In genomic region chr3:107694256-107694900, GRCm38 (mm10) we compare ENCODE assay signal across 10 mouse cellular contexts. TPM values are rescaled to one million over a fixed set of nuclear protein-coding genes. Genes with fewer than 3 reads are reported as not detected.
DNase-seq lines count a peak whose midpoint lies in the region; ATAC-seq lines count a peak whose summit lies in the region.
"Had no signal": no experiment of that assay in that cellular context is flagged by ENCODE, and none has a peak within 500 bp of the region (broad histone marks: within the 10 kb centered on the region; RNA-seq: fewer than 3 reads in every experiment).

No protein-coding gene starts in this region.

- no peak for ATAC-seq in hindbrain, embryonic 13.5 days (ENCODE audit: low FRiP score)
- ATAC-seq in midbrain, embryonic 12.5 days (ENCODE audit: low FRiP score, low read depth): no peak
- no peak for ATAC-seq in monocyte, adult 5-6 weeks (replicated peaks; ENCODE audit: insufficient number of reproducible peaks, low FRiP score, low TSS enrichment, poor library complexity, severe bottlenecking)

- H3K4me1 ChIP-seq in embryonic facial prominence, embryonic 10.5 days: peaks cover 38% of the 10 kb centered on the region
- peaks cover 58% of the 10 kb centered on the region for H3K4me1 ChIP-seq in hindbrain, embryonic 13.5 days (replicated peaks)
- H3K4me1 ChIP-seq in midbrain, embryonic 12.5 days: peaks cover 39% of the 10 kb centered on the region

- H3K4me2 ChIP-seq in hindbrain, embryonic 13.5 days: peak overlapping the region; percentile 94
- H3K4me2 ChIP-seq in midbrain, embryonic 12.5 days (replicated peaks): peak overlapping the region; percentile 92

- H3K9me3 ChIP-seq in embryonic facial prominence, embryonic 10.5 days: no peaks in the 10 kb centered on the region
- H3K9me3 ChIP-seq in hindbrain, embryonic 13.5 days: no peaks in the 10 kb centered on the region
- H3K9me3 ChIP-seq in midbrain, embryonic 12.5 days: no peaks in the 10 kb centered on the region

- H3K36me3 ChIP-seq in embryonic facial prominence, embryonic 10.5 days (replicated peaks): no peaks in the 10 kb centered on the region; the same call in 1 of the 2 replicates
- H3K36me3 ChIP-seq in hindbrain, embryonic 13.5 days: no peaks in the 10 kb centered on the region
- H3K36me3 ChIP-seq in midbrain, embryonic 12.5 days: no peaks in the 10 kb centered on the region

- peak; percentile 63 for DNase-seq in kidney, adult 9 months
- no peak for DNase-seq in kidney, adult 8-10 months
- no peak for DNase-seq in embryonic facial prominence, embryonic 10.5 days (ENCODE audit: low spot score)
- DNase-seq in layer of hippocampus, adult 9-11 months: no peak
- DNase-seq in urinary bladder, postnatal 36 days (ENCODE audit: low spot score in 2 of 2): no peak
- DNase-seq: cerebellum, adult 18-20 months; kidney, adult 18-20 months had no signal

- H3K27ac ChIP-seq in embryonic facial prominence, embryonic 10.5 days (replicated peaks): no peak overlapping the region
- H3K27ac ChIP-seq in hindbrain, embryonic 13.5 days: no peak overlapping the region
- H3K27ac ChIP-seq in midbrain, embryonic 12.5 days (replicated peaks): no peak overlapping the region; the same call in 1 of the 2 replicates

- 79% methylated on average over 2 of the region's 2 CpGs for WGBS in embryonic facial prominence, embryonic 10.5 days
- 54% methylated on average over 2 of the region's 2 CpGs for WGBS in hindbrain, embryonic 13.5 days
- WGBS in midbrain, embryonic 12.5 days: 71% methylated on average over 2 of the region's 2 CpGs

- no peaks in the 10 kb centered on the region for H3K27me3 ChIP-seq in embryonic facial prominence, embryonic 10.5 days (replicated peaks; ENCODE audit: low read depth, poor library complexity, severe bottlenecking)
- no peaks in the 10 kb centered on the region for H3K27me3 ChIP-seq in hindbrain, embryonic 13.5 days
- H3K27me3 ChIP-seq in midbrain, embryonic 12.5 days: no peaks in the 10 kb centered on the region

- peak overlapping the region; percentile 97 for H3K9ac ChIP-seq in hindbrain, embryonic 13.5 days
- peak overlapping the region; percentile 96 for H3K9ac ChIP-seq in midbrain, embryonic 12.5 days (replicated peaks)

- peak overlapping the region; percentile 85 for H3K4me3 ChIP-seq in embryonic facial prominence, embryonic 10.5 days
- H3K4me3 ChIP-seq in hindbrain, embryonic 13.5 days: peak overlapping the region; percentile 94
- peak overlapping the region; percentile 84 for H3K4me3 ChIP-seq in midbrain, embryonic 12.5 days

RNA-seq across cellular contexts. Expression of gene Ahcyl1, which starts 2.0 kb away (rescaled TPM):
- 88.7 and 88.8 TPM in 2 replicates for polyA plus RNA-seq in embryonic facial prominence, embryonic 10.5 days (2016; fragmentation: Nextera tagmentation; extraction: Ambion mirVana)
- 106 and 108 TPM in 2 replicates for polyA plus RNA-seq in hindbrain, embryonic 13.5 days (2015; fragmentation: Nextera tagmentation; extraction: Ambion mirVana)
- polyA plus RNA-seq in midbrain, embryonic 12.5 days (2016; fragmentation: Nextera tagmentation; extraction: Ambion mirVana): 143 and 151 TPM in 2 replicates
- total RNA-seq in monocyte, adult 5-6 weeks (2017): 42.0 to 72.7 TPM (median 53.6 TPM) in 3 replicates
